Mouse (Mus musculus): ENCODE measurements at regions not wholly inside any gene's neighbourhood (a gene's known extent, or its start where the extent isn't known, plus 50 kb on each side); places are given as distances from the start of the nearest gene placed in this dataset.

- Histone ChIP-seq H3K27ac (replicated peaks) (no peak overlapping the region), H3K9me3 (replicated peaks) (no peaks in the 10 kb centered on the region), H3K4me1 (no peaks in the 10 kb centered on the region), H3K36me3 (no peaks in the 10 kb centered on the region), H3K4me2 (replicated peaks) (no peak overlapping the region), H3K27me3 (no peaks in the 10 kb centered on the region), H3K9ac (no peak overlapping the region), H3K4me3 (replicated peaks) (no peak overlapping the region)
- WGBS: 71% methylated on average over 9 of the region's 9 CpGs
- ATAC-seq (ENCODE audit: insufficient number of reproducible peaks, low FRiP score, low TSS enrichment, low read depth): no peak
Measured at GRCm38 (mm10) chr4:22301148-22301942, 56.0 kb upstream of the Fbxl4 start.

GRCm38 (mm10) chr4:22301943-22302215, 55.5 kb upstream of the Fbxl4 start:
- no peak for ATAC-seq (ENCODE audit: insufficient number of reproducible peaks, low FRiP score, low TSS enrichment, low read depth)
- 75% methylated on average over 4 of the region's 4 CpGs for WGBS
- no peaks in the 10 kb centered on the region for H3K36me3 ChIP-seq
- no peaks in the 10 kb centered on the region for H3K4me1 ChIP-seq
- H3K27me3 ChIP-seq: no peaks in the 10 kb centered on the region
- no peak overlapping the region for H3K27ac ChIP-seq (replicated peaks)
- H3K9me3 ChIP-seq (replicated peaks): no peaks in the 10 kb centered on the region
- no peak overlapping the region for H3K4me2 ChIP-seq (replicated peaks)
- H3K4me3 ChIP-seq (replicated peaks): no peak overlapping the region
- H3K9ac ChIP-seq: no peak overlapping the region

- no peak overlapping the region for H3K27ac ChIP-seq (replicated peaks)
- no peak overlapping the region for H3K9ac ChIP-seq
- no peaks in the 10 kb centered on the region for H3K27me3 ChIP-seq
- no peak overlapping the region for H3K4me2 ChIP-seq (replicated peaks)
- no peak overlapping the region for H3K4me3 ChIP-seq (replicated peaks)
- no peak for ATAC-seq (ENCODE audit: insufficient number of reproducible peaks, low FRiP score, low TSS enrichment, low read depth)
- H3K9me3 ChIP-seq (replicated peaks): no peaks in the 10 kb centered on the region
- no peaks in the 10 kb centered on the region for H3K4me1 ChIP-seq
- 83% methylated on average over 1 of the region's 1 CpGs for WGBS
- no peaks in the 10 kb centered on the region for H3K36me3 ChIP-seq
Measured at GRCm38 (mm10) chr4:22302262-22302661, 55.1 kb upstream of the Fbxl4 start.
